In the genomic region with DNA sequence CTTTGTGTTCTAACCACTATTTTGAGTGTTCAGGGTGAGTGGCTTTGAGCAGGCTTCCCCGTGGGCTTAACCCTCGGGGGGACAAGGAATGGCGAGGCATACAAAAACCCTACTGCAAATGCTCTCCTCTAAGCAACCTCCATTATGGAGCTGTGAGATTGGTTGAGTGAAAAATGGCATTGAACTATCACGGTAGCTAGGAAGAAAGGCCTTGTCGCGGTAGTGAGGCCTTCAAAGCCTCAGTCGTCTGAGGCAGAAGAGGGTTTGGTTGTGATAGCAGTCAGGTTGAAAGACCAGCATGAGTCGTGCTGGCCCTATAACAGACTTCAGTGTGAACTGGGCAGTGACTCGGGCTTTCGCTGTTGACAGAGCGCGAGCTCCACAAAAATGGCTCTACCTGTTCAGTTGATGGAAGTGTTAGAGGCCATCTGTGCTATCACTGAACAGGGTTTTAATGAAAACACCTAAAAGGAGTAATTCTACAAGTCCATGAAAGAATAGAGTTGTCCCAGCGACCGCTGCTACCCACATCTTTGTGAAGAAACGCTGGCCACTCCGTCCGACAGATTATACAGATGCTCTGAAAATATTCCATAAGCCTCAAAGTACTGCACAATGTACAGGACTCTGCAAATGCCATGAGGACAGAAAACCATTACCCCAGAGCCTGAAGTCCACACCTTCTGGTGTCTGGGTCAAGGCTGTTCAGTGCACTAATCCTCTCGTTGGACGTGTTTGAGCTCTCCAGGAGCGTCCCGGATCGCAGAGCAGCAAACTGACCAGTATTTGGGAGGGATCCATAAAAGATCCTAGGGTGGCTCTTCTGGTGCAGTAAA, we compare ENCODE assay signal across 12 mouse cellular contexts. TPM values are rescaled to one million over a fixed set of nuclear protein-coding genes. Genes with fewer than 3 reads are reported as not detected.
DNase-seq lines count a peak whose midpoint lies in the region; ATAC-seq and TF ChIP-seq lines count a peak whose summit lies in the region.
"Had no signal": no experiment of that assay in that cellular context is flagged by ENCODE, and none has a peak within 500 bp of the region (broad histone marks: within the 10 kb centered on the region; RNA-seq: fewer than 3 reads in every experiment).

No protein-coding gene starts in this region.

- no peak overlapping the region; the same call in 1 of the 2 replicates for H3K4me3 ChIP-seq in heart, embryonic 11.5 days (ENCODE audit: low read depth, low read length)
- no peak overlapping the region for H3K4me3 ChIP-seq in cortical plate, adult 2 months (ENCODE audit: insufficient read depth, low read length)
- peak overlapping the region; percentile 48 for H3K4me3 ChIP-seq in hindbrain, embryonic 10.5 days
- peak overlapping the region; percentile 26 for H3K4me3 ChIP-seq in neural tube, embryonic 11.5 days (ENCODE audit: low read depth, low read length)

- H3K4me1 ChIP-seq in heart, embryonic 11.5 days (ENCODE audit: control insufficient read depth, insufficient read depth, low read length), result no peaks in the 10 kb centered on the region
- H3K4me1 ChIP-seq in cortical plate, adult 2 months (ENCODE audit: control insufficient read depth, insufficient read depth, low read length), result no peaks in the 10 kb centered on the region
- H3K4me1 ChIP-seq in hindbrain, embryonic 10.5 days (replicated peaks), result peaks cover 46% of the 10 kb centered on the region
- H3K4me1 ChIP-seq in neural tube, embryonic 11.5 days (ENCODE audit: control insufficient read depth, insufficient read depth, low read length), result peaks cover 3% of the 10 kb centered on the region; the same call in 1 of the 2 replicates

- no peak overlapping the region for H3K27ac ChIP-seq in heart, embryonic 11.5 days (ENCODE audit: low read depth, low read length)
- H3K27ac ChIP-seq in cortical plate, adult 2 months (ENCODE audit: insufficient read depth, low read length), result peak overlapping the region; percentile 37; the same call in 1 of the 2 replicates
- H3K27ac ChIP-seq in hindbrain, embryonic 10.5 days, result peak overlapping the region; percentile 81
- H3K27ac ChIP-seq in neural tube, embryonic 11.5 days (ENCODE audit: low read depth, low read length), result peak overlapping the region; percentile 81
- H3K27ac ChIP-seq: liver, embryonic 14.5 days had no signal

- no peaks in the 10 kb centered on the region for H3K36me3 ChIP-seq in heart, embryonic 11.5 days (ENCODE audit: control insufficient read depth, insufficient read depth, low read length)
- no peaks in the 10 kb centered on the region for H3K36me3 ChIP-seq in hindbrain, embryonic 10.5 days
- H3K36me3 ChIP-seq in neural tube, embryonic 11.5 days (ENCODE audit: control insufficient read depth, insufficient read depth, low read length), result no peaks in the 10 kb centered on the region

- 0 out of 2 replicates have a peak, but pooled peaks have one; percentile 10 for ATAC-seq in heart, embryonic 11.5 days (replicated peaks; ENCODE audit: insufficient number of reproducible peaks, low FRiP score, low TSS enrichment)
- ATAC-seq in neural tube, embryonic 11.5 days (ENCODE audit: insufficient read depth, low FRiP score, low TSS enrichment), result no peak

- WGBS in heart, embryonic 11.5 days (ENCODE audit: insufficient replicate concordance), result 4% methylated on average over 22 of the region's 22 CpGs
- 4% methylated on average over 22 of the region's 22 CpGs for WGBS in hindbrain, embryonic 10.5 days
- WGBS in neural tube, embryonic 11.5 days, result 3% methylated on average over 22 of the region's 22 CpGs

- TF ChIP-seq POLR2A in cortical plate, adult 2 months (IDR thresholded peaks at IDR 0.05; ENCODE audit: extremely low read depth, insufficient read depth, low read length), result no peak

- no peak overlapping the region for H3K9ac ChIP-seq in heart, embryonic 11.5 days (ENCODE audit: low read depth, low read length)
- H3K9ac ChIP-seq in neural tube, embryonic 11.5 days (ENCODE audit: low read length), result peak overlapping the region; percentile 49
- H3K9ac ChIP-seq: liver, embryonic 14.5 days had no signal

- intact Hi-C loops in heart, postnatal 14 days (cut with DNase I), result no loop called here

- no peak overlapping the region for H3K4me2 ChIP-seq in heart, embryonic 11.5 days
- H3K4me2 ChIP-seq in neural tube, embryonic 11.5 days (ENCODE audit: low read depth), result peak overlapping the region; percentile 35

- TF ChIP-seq CTCF in cortical plate, adult 2 months (IDR thresholded peaks at IDR 0.05; ENCODE audit: extremely low read depth, insufficient read depth, low read length), result no peak

- H3K27me3 ChIP-seq in heart, embryonic 11.5 days (ENCODE audit: control insufficient read depth, insufficient read depth, low read length), result peaks cover 85% of the 10 kb centered on the region
- peaks cover 100% of the 10 kb centered on the region for H3K27me3 ChIP-seq in hindbrain, embryonic 10.5 days (ENCODE audit: insufficient read depth, poor library complexity, severe bottlenecking)
- H3K27me3 ChIP-seq in neural tube, embryonic 11.5 days (ENCODE audit: control insufficient read depth, insufficient read depth, low read length), result peaks cover 67% of the 10 kb centered on the region

- DNase-seq in heart, postnatal 14 days, result no peak
- DNase-seq in hindbrain, embryonic 10.5 days (ENCODE audit: low spot score), result peak; percentile 48
- DNase-seq in neural tube, embryonic 11.5 days (ENCODE audit: low spot score), result peak; percentile 52
- no peak for DNase-seq in adrenal gland, adult 2 months
- DNase-seq in liver, result no peak
- DNase-seq in T-cell, adult 2 months (ENCODE audit: low spot score), result no peak
- DNase-seq: kidney, postnatal 14 days had no signal

- H3K9me3 ChIP-seq in heart, embryonic 11.5 days (replicated peaks; ENCODE audit: control insufficient read depth, low read length), result no peaks in the 10 kb centered on the region
- H3K9me3 ChIP-seq in hindbrain, embryonic 10.5 days, result no peaks in the 10 kb centered on the region
- no peaks in the 10 kb centered on the region for H3K9me3 ChIP-seq in neural tube, embryonic 11.5 days (ENCODE audit: control insufficient read depth, low read length)

RNA-seq across cellular contexts. Expression of a gene that starts 7.6 kb away (rescaled TPM):
- 0.23 TPM in 1 of 2 replicates, not detected in the other for polyA plus RNA-seq in heart, embryonic 11.5 days (2014; fragmentation: Nextera tagmentation; extraction: Ambion mirVana)
- not detected for total RNA-seq in heart, postnatal 14 days (2021)
- polyA plus RNA-seq in cortical plate, adult 2 months (2012; rRNA removed), result 3.4 and 3.9 TPM in 2 replicates
- 16.9 and 19.8 TPM in 2 replicates for polyA plus RNA-seq in hindbrain, embryonic 10.5 days (2016; fragmentation: Nextera tagmentation; extraction: Ambion mirVana)
- polyA plus RNA-seq in neural tube, embryonic 11.5 days (2014; fragmentation: Nextera tagmentation; extraction: Ambion mirVana), result 52.2 and 58.1 TPM in 2 replicates
- total RNA-seq in adrenal gland, adult 2 months (2021), result not detected
- not detected in 2 replicates for polyA plus RNA-seq in adrenal gland, adult 2 months (2012; rRNA removed)
- polyA plus RNA-seq: heart, embryonic 16.5 days; stomach, embryonic 14.5 days had no signal

RNA-seq across cellular contexts. Expression of a gene that starts 11.0 kb away (rescaled TPM):
- 0.07 TPM in 1 of 2 replicates, not detected in the other for polyA plus RNA-seq in heart, embryonic 11.5 days (2014; fragmentation: Nextera tagmentation; extraction: Ambion mirVana)
- not detected for total RNA-seq in heart, postnatal 14 days (2021)
- 21.0 and 26.3 TPM in 2 replicates for polyA plus RNA-seq in cortical plate, adult 2 months (2012; rRNA removed)
- polyA plus RNA-seq in hindbrain, embryonic 10.5 days (2016; fragmentation: Nextera tagmentation; extraction: Ambion mirVana), result 6.9 and 8.1 TPM in 2 replicates
- polyA plus RNA-seq in neural tube, embryonic 11.5 days (2014; fragmentation: Nextera tagmentation; extraction: Ambion mirVana), result 17.3 and 17.9 TPM in 2 replicates
- total RNA-seq in adrenal gland, adult 2 months (2021), result not detected
- polyA plus RNA-seq in adrenal gland, adult 2 months (2012; rRNA removed), result 0.08 TPM in 1 of 2 replicates, not detected in the other
- polyA plus RNA-seq: stomach, embryonic 14.5 days had no signal

Comparison
In these comparisons a context has a peak if more than half of its experiments do, and no peak if none do; other contexts are left out.
1. H3K4me3 ChIP-seq: peak in hindbrain, embryonic 10.5 days (single experiment) and neural tube, embryonic 11.5 days (single experiment); none in heart, embryonic 11.5 days (single experiment) and cortical plate, adult 2 months (single experiment).
2. DNase-seq: peak in hindbrain, embryonic 10.5 days (single experiment) and neural tube, embryonic 11.5 days (single experiment); none in heart, postnatal 14 days (0 of 2), adrenal gland, adult 2 months (single experiment), liver (single experiment) and T-cell, adult 2 months (single experiment).